Mouse (Mus musculus) megakaryocyte progenitor cell, adult 5-6 weeks (primary cell): ENCODE data around the gene Mef2d. TPM values are rescaled to one million over a fixed set of nuclear protein-coding genes. Genes with fewer than 3 reads are reported as not detected.

ENCODE experiments used
- ATAC-seq: replicated peaks from 2 replicates; pipeline ENCODE4 v1.8.0; 2016; ENCODE audit warnings: mild to moderate bottlenecking, moderate TSS enrichment, inconsistent platforms; ENCODE audit not compliant: poor library complexity
- total RNA-seq, 2 experiments: library from RNA; stranded (forward) in 1 of 2; stranded (reverse) in 1 of 2; fragments of 157-497, 149-512 nt in 1 of 2; fragments of 200-1000 nt in 1 of 2; gene quantifications; 2 replicates each; pipeline versions ENCODE4 v1.2.3 to v1.2.4; 2015 to 2017

Gene Mef2d
- total RNA-seq, 2 experiments from 2014 or later, result 52.8 to 82.5 TPM

GRCm38 (mm10) chr3:88205563-88206491 is 63.7 kb downstream of the Mef2d start:
- ATAC-seq, result no peak

- ATAC-seq, result no peak
These were observed 64.3 kb downstream of the Mef2d start for GRCm38 (mm10) chr3:88206500-88206899.

- ATAC-seq, result no peak
These were observed 64.8 kb downstream of the Mef2d start for GRCm38 (mm10) chr3:88206901-88207371.

GRCm38 (mm10) chr3:88207451-88208100 is 65.4 kb downstream of the Mef2d start:
- ATAC-seq, result no peak

GRCm38 (mm10) chr3:88208226-88208720 is 66.1 kb downstream of the Mef2d start:
- no peak for ATAC-seq

- no peak for ATAC-seq
These were observed 67.1 kb downstream of the Mef2d start for GRCm38 (mm10) chr3:88209306-88209705.

- ATAC-seq, result no peak
These were observed 67.9 kb downstream of the Mef2d start for GRCm38 (mm10) chr3:88210121-88210520.

GRCm38 (mm10) chr3:88210918-88211317 is 68.7 kb downstream of the Mef2d start:
- no peak for ATAC-seq

- no peak for ATAC-seq
These were observed 70.2 kb downstream of the Mef2d start for GRCm38 (mm10) chr3:88212356-88212755.

GRCm38 (mm10) chr3:88213019-88213418 is 70.8 kb downstream of the Mef2d start:
- ATAC-seq, result peak; percentile 35

GRCm38 (mm10) chr3:88214197-88214938 is 72.2 kb downstream of the Mef2d start:
- ATAC-seq, result no peak

GRCm38 (mm10) chr3:88214971-88215552 is 72.9 kb downstream of the Mef2d start:
- peak; percentile 21; the same call in 1 of the 2 replicates for ATAC-seq

GRCm38 (mm10) chr3:88215553-88216004 is 73.4 kb downstream of the Mef2d start:
- 0 out of 2 replicates have a peak, but pooled peaks have one; percentile 7 for ATAC-seq

GRCm38 (mm10) chr3:88216116-88216515 is 73.9 kb downstream of the Mef2d start:
- no peak for ATAC-seq

- ATAC-seq, result no peak
These were observed 74.6 kb downstream of the Mef2d start for GRCm38 (mm10) chr3:88216534-88217326.

GRCm38 (mm10) chr3:88217679-88218078 is 75.5 kb downstream of the Mef2d start:
- no peak for ATAC-seq

- ATAC-seq, result no peak
These were observed 77.8 kb downstream of the Mef2d start for GRCm38 (mm10) chr3:88219940-88220339.

- ATAC-seq, result peak; percentile 97
These were observed 78.7 kb downstream of the Mef2d start for GRCm38 (mm10) chr3:88220842-88221241.
